Mouse (Mus musculus): ENCODE results near the gene Dnaja4.

- no peak for TF ChIP-seq CTCF (conservative IDR thresholded peaks at IDR 0.05; ENCODE audit: low read length)
- TF ChIP-seq NANOG (IDR thresholded peaks at IDR 0.05; ENCODE audit: borderline replicate concordance, low read length), result no peak
- no peak for TF ChIP-seq POU5F1 (IDR thresholded peaks at IDR 0.05; ENCODE audit: borderline replicate concordance, low read length)
Measured at GRCm38 (mm10) chr9:54652778-54653177, 45.9 kb upstream of the Dnaja4 start.
